Mouse (Mus musculus) C2C12 (cell line): ENCODE data around the gene Gm20388. TPM values are rescaled to one million over a fixed set of nuclear protein-coding genes. Genes with fewer than 3 reads are reported as not detected.

ENCODE experiments used
- H3K27me3 ChIP-seq: one replicate; pipeline ENCODE4 v1.6.1; 2011; ENCODE audit not compliant: control insufficient read depth, insufficient read depth, insufficient read length
- H3K36me3 ChIP-seq: one replicate; pipeline ENCODE4 v1.6.1; 2011; ENCODE audit not compliant: control insufficient read depth, insufficient read depth
- H3K4me3 ChIP-seq: one replicate; pipeline ENCODE4 v1.5.1; 2011; ENCODE audit warnings: mild to moderate bottlenecking, control low read depth; ENCODE audit not compliant: poor library complexity, insufficient read depth, severe bottlenecking
- H3K79me2 ChIP-seq: one replicate; pipeline ENCODE4 v1.6.1; 2011; ENCODE audit not compliant: control insufficient read depth, insufficient read depth
- H3K79me3 ChIP-seq: one replicate; pipeline ENCODE4 v1.6.1; 2011; ENCODE audit warnings: low read depth, control low read depth
- H3ac ChIP-seq: one replicate; pipeline ENCODE3; 2011; ENCODE audit warnings: low read depth; ENCODE audit not compliant: control insufficient read depth, insufficient read length
- CEBPB ChIP-seq: IDR thresholded peaks from one replicate; pipeline ENCODE4 v1.6.1; 2011; ENCODE audit warnings: low read depth, mild to moderate bottlenecking, control low read depth, moderate library complexity
- CTCF ChIP-seq: IDR thresholded peaks from one replicate; pipeline ENCODE4 v1.5.1; 2011; ENCODE audit not compliant: control insufficient read depth, insufficient read depth, insufficient read length
- FOSL1 ChIP-seq: IDR thresholded peaks from one replicate; pipeline ENCODE4 v1.8.0; 2011; ENCODE audit warnings: mild to moderate bottlenecking, low read length; ENCODE audit not compliant: poor library complexity, insufficient read depth, severe bottlenecking
- MAX ChIP-seq: IDR thresholded peaks from one replicate; pipeline ENCODE4 v1.6.1; 2011; ENCODE audit warnings: mild to moderate bottlenecking, control low read depth
- MYOD1 ChIP-seq: IDR thresholded peaks from one replicate; pipeline ENCODE4 v1.6.1; 2011; ENCODE audit warnings: low read depth; ENCODE audit not compliant: control insufficient read depth, insufficient read length
- MYOG ChIP-seq: IDR thresholded peaks from one replicate; pipeline ENCODE4 v1.6.1; 2011; ENCODE audit not compliant: control insufficient read depth, insufficient read length; ENCODE audit errors: extremely low read depth
- USF1 ChIP-seq: IDR thresholded peaks from one replicate; pipeline ENCODE4 v1.6.1; 2011; ENCODE audit warnings: low read depth, mild to moderate bottlenecking, control low read depth, moderate library complexity
- polyA plus RNA-seq: library from polyadenylated mRNA; unstranded; fragments of >200 nt; fragmentation: generic; extraction: Trizol; gene quantifications from one replicate; pipeline ENCODE4 v1.2.1, GENCODE M21; 2012; ENCODE audit warnings: missing spikeins

The Gm20388 gene
- polyA plus RNA-seq, 1 experiment: 15.0 TPM

GRCm38 (mm10) chr8:121062521-121062920 is 1151.9 kb downstream of the Gm20388 start:
- Histone ChIP-seq H3K79me3 (no peaks in the 10 kb centered on the region), H3ac (no peak overlapping the region), H3K27me3 (peaks cover 95% of the 10 kb centered on the region), H3K4me3 (no peak overlapping the region), H3K36me3 (no peaks in the 10 kb centered on the region), H3K79me2 (no peaks in the 10 kb centered on the region)
- no peak for TF ChIP-seq MYOG
- no peak for TF ChIP-seq MAX

- H3K27me3 ChIP-seq: peaks cover 90% of the 10 kb centered on the region
- H3K79me3 ChIP-seq: no peaks in the 10 kb centered on the region
- H3K36me3 ChIP-seq: no peaks in the 10 kb centered on the region
- TF ChIP-seq MAX: no peak
- no peak for TF ChIP-seq CTCF
- TF ChIP-seq USF1: no peak
- TF ChIP-seq MYOD1: no peak
- TF ChIP-seq CEBPB: no peak
- no peak for TF ChIP-seq MYOG
- TF ChIP-seq FOSL1: no peak
- H3K4me3 ChIP-seq: no peak overlapping the region
- no peaks in the 10 kb centered on the region for H3K79me2 ChIP-seq
- H3ac ChIP-seq: no peak overlapping the region
These were observed 1153.0 kb downstream of the Gm20388 start for GRCm38 (mm10) chr8:121063649-121064048.

GRCm38 (mm10) chr8:121071454-121071853 is 1160.8 kb downstream of the Gm20388 start:
- Histone ChIP-seq H3K79me2 (no peaks in the 10 kb centered on the region), H3K27me3 (peaks cover 88% of the 10 kb centered on the region)

GRCm38 (mm10) chr8:121072406-121073130 is 1161.9 kb downstream of the Gm20388 start:
- Histone ChIP-seq H3K27me3 (peaks cover 90% of the 10 kb centered on the region), H3K79me2 (no peaks in the 10 kb centered on the region), H3K79me3 (no peaks in the 10 kb centered on the region), H3K4me3 (no peak overlapping the region), H3K36me3 (no peaks in the 10 kb centered on the region), H3ac (no peak overlapping the region)
- TF ChIP-seq MYOD1: no peak
- TF ChIP-seq CTCF: no peak
- TF ChIP-seq MAX: no peak
- TF ChIP-seq CEBPB: no peak

More at GRCm38 (mm10) chr8:121071454-121071853, 1160.8 kb downstream of the Gm20388 start:
- TF ChIP-seq FOSL1 (no peak), MAX (no peak), CTCF (no peak), CEBPB (no peak), MYOG (no peak), MYOD1 (no peak), USF1 (no peak)
- Histone ChIP-seq H3K4me3 (no peak overlapping the region), H3K79me3 (no peaks in the 10 kb centered on the region), H3K36me3 (no peaks in the 10 kb centered on the region), H3ac (no peak overlapping the region)

- H3K36me3 ChIP-seq: no peaks in the 10 kb centered on the region
- peaks cover 94% of the 10 kb centered on the region for H3K27me3 ChIP-seq
- H3K79me2 ChIP-seq: no peaks in the 10 kb centered on the region
- TF ChIP-seq FOSL1 (no peak), MYOD1 (no peak), MAX (no peak), USF1 (no peak), CEBPB (no peak), MYOG (no peak), CTCF (no peak)
- no peak overlapping the region for H3K4me3 ChIP-seq
- no peak overlapping the region for H3ac ChIP-seq
- no peaks in the 10 kb centered on the region for H3K79me3 ChIP-seq
These were observed 1162.8 kb downstream of the Gm20388 start for GRCm38 (mm10) chr8:121073174-121074107.
